Mouse (Mus musculus): ENCODE data around the gene BC053393. TPM values are rescaled to one million over a fixed set of nuclear protein-coding genes. Genes with fewer than 3 reads are reported as not detected.

BC053393 gene
- polyA plus RNA-seq (2011; ENCODE audit: insufficient read depth, insufficient read length, low replicate concordance, missing spikeins) = not detected in 2 replicates

- 81% methylated on average over 1 of the region's 1 CpGs for WGBS
- Histone ChIP-seq H3K27ac (ENCODE audit: control insufficient read depth, insufficient read depth, low read depth, low read length, poor library complexity) (no peak within 1 kb of the TSS), H3K4me3 (replicated peaks; ENCODE audit: control insufficient read depth, low read depth, low read length) (no peak within 1 kb of the TSS), H3K4me1 (ENCODE audit: control insufficient read depth, insufficient read depth, low read length) (no peaks in the 10 kb centered on the region)
- TF ChIP-seq CTCF (IDR thresholded peaks at IDR 0.05; ENCODE audit: control insufficient read depth, insufficient read depth, low read length) (no peak), POLR2A (IDR thresholded peaks at IDR 0.05; ENCODE audit: borderline replicate concordance, control insufficient read depth, low read depth, low read length) (no peak)
These were observed at the start of gene BC053393 for GRCm38 (mm10) chr11:46571327-46571726. TSS of gene BC053393 (plus strand) at chr11:46571536.

- WGBS = 78% methylated on average over 3 of the region's 3 CpGs
- TF ChIP-seq POLR2A (IDR thresholded peaks at IDR 0.05; ENCODE audit: borderline replicate concordance, control insufficient read depth, low read depth, low read length) (no peak), CTCF (IDR thresholded peaks at IDR 0.05; ENCODE audit: control insufficient read depth, insufficient read depth, low read length) (no peak)
- no peak overlapping the region for H3K4me3 ChIP-seq (replicated peaks; ENCODE audit: control insufficient read depth, low read depth, low read length)
- H3K4me1 ChIP-seq (ENCODE audit: control insufficient read depth, insufficient read depth, low read length) = no peaks in the 10 kb centered on the region
- H3K27ac ChIP-seq (ENCODE audit: control insufficient read depth, insufficient read depth, low read depth, low read length, poor library complexity) = no peak overlapping the region
These were observed 48.6 kb upstream of the BC053393 start for GRCm38 (mm10) chr11:46522719-46523118.

- TF ChIP-seq CTCF (IDR thresholded peaks at IDR 0.05; ENCODE audit: control insufficient read depth, insufficient read depth, low read length) (no peak), POLR2A (IDR thresholded peaks at IDR 0.05; ENCODE audit: borderline replicate concordance, control insufficient read depth, low read depth, low read length) (no peak)
- Histone ChIP-seq H3K4me1 (ENCODE audit: control insufficient read depth, insufficient read depth, low read length) (no peaks in the 10 kb centered on the region), H3K4me3 (replicated peaks; ENCODE audit: control insufficient read depth, low read depth, low read length) (no peak within 1 kb of the TSS), H3K27ac (ENCODE audit: control insufficient read depth, insufficient read depth, low read depth, low read length, poor library complexity) (no peak within 1 kb of the TSS)
- 91% methylated on average over 2 of the region's 2 CpGs for WGBS
These were observed 47.4 kb upstream of the BC053393 start, which contains the start of gene Gm12169 for GRCm38 (mm10) chr11:46523912-46524311. TSS of gene Gm12169 (plus strand) at chr11:46524212.

- Histone ChIP-seq H3K4me3 (replicated peaks; ENCODE audit: control insufficient read depth, low read depth, low read length) (no peak overlapping the region), H3K27ac (ENCODE audit: control insufficient read depth, insufficient read depth, low read depth, low read length, poor library complexity) (no peak overlapping the region), H3K4me1 (ENCODE audit: control insufficient read depth, insufficient read depth, low read length) (no peaks in the 10 kb centered on the region)
- 62% methylated on average over 4 of the region's 4 CpGs for WGBS
- no peak for TF ChIP-seq POLR2A (IDR thresholded peaks at IDR 0.05; ENCODE audit: borderline replicate concordance, control insufficient read depth, low read depth, low read length)
- no peak for TF ChIP-seq CTCF (IDR thresholded peaks at IDR 0.05; ENCODE audit: control insufficient read depth, insufficient read depth, low read length)
These were observed 41.2 kb upstream of the BC053393 start for GRCm38 (mm10) chr11:46530149-46530548.

- H3K4me1 ChIP-seq (ENCODE audit: control insufficient read depth, insufficient read depth, low read length) = no peaks in the 10 kb centered on the region
- no peak for TF ChIP-seq POLR2A (IDR thresholded peaks at IDR 0.05; ENCODE audit: borderline replicate concordance, control insufficient read depth, low read depth, low read length)
- TF ChIP-seq CTCF (IDR thresholded peaks at IDR 0.05; ENCODE audit: control insufficient read depth, insufficient read depth, low read length) = no peak
- 71% methylated on average over 4 of the region's 4 CpGs for WGBS
- no peak overlapping the region for H3K27ac ChIP-seq (ENCODE audit: control insufficient read depth, insufficient read depth, low read depth, low read length, poor library complexity)
- no peak overlapping the region for H3K4me3 ChIP-seq (replicated peaks; ENCODE audit: control insufficient read depth, low read depth, low read length)
These were observed 34.4 kb upstream of the BC053393 start for GRCm38 (mm10) chr11:46536978-46537377.

GRCm38 (mm10) chr11:46543530-46543929 is 27.8 kb upstream of the BC053393 start:
- no peak overlapping the region for H3K27ac ChIP-seq (ENCODE audit: control insufficient read depth, insufficient read depth, low read depth, low read length, poor library complexity)
- TF ChIP-seq POLR2A (IDR thresholded peaks at IDR 0.05; ENCODE audit: borderline replicate concordance, control insufficient read depth, low read depth, low read length) = no peak
- no peak for TF ChIP-seq CTCF (IDR thresholded peaks at IDR 0.05; ENCODE audit: control insufficient read depth, insufficient read depth, low read length)
- no peaks in the 10 kb centered on the region for H3K4me1 ChIP-seq (ENCODE audit: control insufficient read depth, insufficient read depth, low read length)
- WGBS = 82% methylated on average over 2 of the region's 2 CpGs
- no peak overlapping the region for H3K4me3 ChIP-seq (replicated peaks; ENCODE audit: control insufficient read depth, low read depth, low read length)

GRCm38 (mm10) chr11:46549721-46550120 is 21.6 kb upstream of the BC053393 start:
- Histone ChIP-seq H3K4me3 (replicated peaks; ENCODE audit: control insufficient read depth, low read depth, low read length) (no peak overlapping the region), H3K27ac (ENCODE audit: control insufficient read depth, insufficient read depth, low read depth, low read length, poor library complexity) (no peak overlapping the region), H3K4me1 (ENCODE audit: control insufficient read depth, insufficient read depth, low read length) (no peaks in the 10 kb centered on the region)
- TF ChIP-seq CTCF (IDR thresholded peaks at IDR 0.05; ENCODE audit: control insufficient read depth, insufficient read depth, low read length) = no peak
- no peak for TF ChIP-seq POLR2A (IDR thresholded peaks at IDR 0.05; ENCODE audit: borderline replicate concordance, control insufficient read depth, low read depth, low read length)
- 81% methylated on average over 4 of the region's 4 CpGs for WGBS

- Histone ChIP-seq H3K4me3 (replicated peaks; ENCODE audit: control insufficient read depth, low read depth, low read length) (no peak overlapping the region), H3K4me1 (ENCODE audit: control insufficient read depth, insufficient read depth, low read length) (no peaks in the 10 kb centered on the region), H3K27ac (ENCODE audit: control insufficient read depth, insufficient read depth, low read depth, low read length, poor library complexity) (no peak overlapping the region)
- 79% methylated on average over 3 of the region's 3 CpGs for WGBS
- TF ChIP-seq POLR2A (IDR thresholded peaks at IDR 0.05; ENCODE audit: borderline replicate concordance, control insufficient read depth, low read depth, low read length) (no peak), CTCF (IDR thresholded peaks at IDR 0.05; ENCODE audit: control insufficient read depth, insufficient read depth, low read length) (no peak)
These were observed 18.6 kb upstream of the BC053393 start for GRCm38 (mm10) chr11:46552741-46553140.

GRCm38 (mm10) chr11:46561096-46561495 is 10.2 kb upstream of the BC053393 start:
- no peak for TF ChIP-seq POLR2A (IDR thresholded peaks at IDR 0.05; ENCODE audit: borderline replicate concordance, control insufficient read depth, low read depth, low read length)
- TF ChIP-seq CTCF (IDR thresholded peaks at IDR 0.05; ENCODE audit: control insufficient read depth, insufficient read depth, low read length) = no peak
- H3K4me1 ChIP-seq (ENCODE audit: control insufficient read depth, insufficient read depth, low read length) = no peaks in the 10 kb centered on the region
- H3K27ac ChIP-seq (ENCODE audit: control insufficient read depth, insufficient read depth, low read depth, low read length, poor library complexity) = no peak overlapping the region
- WGBS = 80% methylated on average over 4 of the region's 4 CpGs
- H3K4me3 ChIP-seq (replicated peaks; ENCODE audit: control insufficient read depth, low read depth, low read length) = no peak overlapping the region

All from bone marrow, adult 2 months (tissue).